Comparison of ENCODE assay signal across 15 mouse cellular contexts in the genomic region with DNA sequence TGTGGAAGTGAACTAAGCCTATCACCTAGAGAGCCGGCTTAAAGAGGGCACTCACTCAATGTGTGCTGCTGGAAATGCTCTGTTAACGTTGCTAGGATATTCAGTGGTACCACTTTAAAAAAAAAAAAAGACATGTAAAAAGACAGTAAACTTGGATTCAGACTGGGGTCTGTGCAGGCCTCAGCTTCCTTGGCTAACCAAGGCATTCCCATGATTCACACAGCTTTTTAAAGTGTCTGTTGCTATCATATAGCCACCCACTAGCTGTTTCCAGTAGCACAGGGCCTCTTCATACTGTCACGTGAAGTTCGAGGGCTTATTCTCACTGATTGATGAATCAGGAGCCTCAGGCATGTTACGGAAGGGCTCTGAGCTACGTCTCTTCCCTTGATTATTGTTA. TPM values are rescaled to one million over a fixed set of nuclear protein-coding genes. Genes with fewer than 3 reads are reported as not detected.
DNase-seq lines count a peak whose midpoint lies in the region; ATAC-seq and TF ChIP-seq lines count a peak whose summit lies in the region.
"Had no signal": no experiment of that assay in that cellular context is flagged by ENCODE, and none has a peak within 500 bp of the region (broad histone marks: within the 10 kb centered on the region; RNA-seq: fewer than 3 reads in every experiment).

No protein-coding gene starts in this region.

- H3K9me3 ChIP-seq in lung, embryonic 15.5 days: no peaks in the 10 kb centered on the region
- H3K9me3 ChIP-seq in embryonic facial prominence, embryonic 15.5 days (replicated peaks): no peaks in the 10 kb centered on the region
- H3K9me3 ChIP-seq: hindbrain, embryonic 10.5 days had no signal

- no peak for DNase-seq in frontal cortex, adult 2 months (ENCODE audit: extremely low spot score in 1 of 2, low spot score in 1 of 2)
- DNase-seq in lung, adult 18-20 months: no peak
- DNase-seq in cerebellum, postnatal 4 days (ENCODE audit: low spot score in 2 of 2): no peak
- no peak for DNase-seq in ovary, postnatal 14 days (ENCODE audit: low spot score)
- DNase-seq: right cerebral cortex, adult 18-20 months; spleen, adult 18-20 months; thymus, adult 18-20 months had no signal

- 28% methylated on average over 6 of the region's 6 CpGs for WGBS in lung, embryonic 15.5 days
- WGBS in embryonic facial prominence, embryonic 15.5 days: 40% methylated on average over 6 of the region's 6 CpGs
- 51% methylated on average over 6 of the region's 6 CpGs for WGBS in olfactory bulb, adult 2 months

- no peaks in the 10 kb centered on the region for H3K36me3 ChIP-seq in lung, embryonic 15.5 days
- H3K36me3 ChIP-seq in embryonic facial prominence, embryonic 15.5 days: no peaks in the 10 kb centered on the region
- H3K36me3 ChIP-seq: hindbrain, embryonic 10.5 days had no signal

- peaks cover 74% of the 10 kb centered on the region for H3K4me1 ChIP-seq in lung, embryonic 15.5 days
- peaks cover 68% of the 10 kb centered on the region for H3K4me1 ChIP-seq in embryonic facial prominence, embryonic 15.5 days
- peaks cover 38% of the 10 kb centered on the region for H3K4me1 ChIP-seq in olfactory bulb, adult 2 months (ENCODE audit: control insufficient read depth, insufficient read depth, low read length)

- no peak overlapping the region for H3K4me2 ChIP-seq in lung, embryonic 15.5 days
- no peak overlapping the region for H3K4me2 ChIP-seq in embryonic facial prominence, embryonic 15.5 days (replicated peaks)
- H3K4me2 ChIP-seq: midbrain, embryonic 11.5 days had no signal

- TF ChIP-seq POLR2A in olfactory bulb, adult 2 months (IDR thresholded peaks at IDR 0.05; ENCODE audit: insufficient read depth, low read depth, low read length): no peak

- H3K27me3 ChIP-seq in lung, embryonic 15.5 days: no peaks in the 10 kb centered on the region
- no peaks in the 10 kb centered on the region for H3K27me3 ChIP-seq in embryonic facial prominence, embryonic 15.5 days

- ATAC-seq in frontal cortex, adult (ENCODE audit: low TSS enrichment): 0 out of 2 replicates have a peak, but pooled peaks have one; percentile 18
- no peak; the same call in 1 of the 2 replicates for ATAC-seq in lung, embryonic 15.5 days (ENCODE audit: borderline replicate concordance, extremely low read depth, low FRiP score, low TSS enrichment)
- ATAC-seq in embryonic facial prominence, embryonic 15.5 days (ENCODE audit: insufficient number of reproducible peaks, low FRiP score, low TSS enrichment, low read depth): no peak
- ATAC-seq: inflammation-experienced regulatory T-cells, adult 6 months had no signal

- no peak overlapping the region for H3K4me3 ChIP-seq in lung, embryonic 15.5 days
- no peak overlapping the region for H3K4me3 ChIP-seq in embryonic facial prominence, embryonic 15.5 days (replicated peaks)
- no peak overlapping the region for H3K4me3 ChIP-seq in olfactory bulb, adult 2 months (ENCODE audit: insufficient read depth, low read depth, low read length)
- H3K4me3 ChIP-seq: hindbrain, embryonic 10.5 days; myocyte had no signal

- no peak for TF ChIP-seq CTCF in olfactory bulb, adult 2 months (IDR thresholded peaks at IDR 0.05; ENCODE audit: insufficient read depth, low read depth, low read length)

- H3K27ac ChIP-seq in lung, embryonic 15.5 days: peak overlapping the region; percentile 90
- H3K27ac ChIP-seq in embryonic facial prominence, embryonic 15.5 days (replicated peaks): peak overlapping the region; percentile 85
- H3K27ac ChIP-seq in olfactory bulb, adult 2 months (ENCODE audit: insufficient read depth, low read depth, low read length): 0 out of 2 replicates have a peak overlapping the region, but pooled peaks have one; percentile 17

- H3K9ac ChIP-seq in lung, embryonic 15.5 days: no peak overlapping the region
- no peak overlapping the region for H3K9ac ChIP-seq in embryonic facial prominence, embryonic 15.5 days

RNA-seq across cellular contexts. Expression of a gene that starts 30.0 kb away (rescaled TPM):
- 36.4 and 41.8 TPM in 2 replicates for polyA plus RNA-seq in frontal cortex, adult 2 months (2012; rRNA removed)
- polyA plus RNA-seq in lung, embryonic 15.5 days (2015; fragmentation: Nextera tagmentation; extraction: Ambion mirVana): 110 and 116 TPM in 2 replicates
- polyA plus RNA-seq in embryonic facial prominence, embryonic 15.5 days (2015; fragmentation: Nextera tagmentation; extraction: Ambion mirVana): 144 and 152 TPM in 2 replicates
- polyA plus RNA-seq in olfactory bulb, adult 2 months (2012; ENCODE audit: insufficient read depth, insufficient read length, low replicate concordance, missing spikeins): not detected in 2 replicates

Comparison
In these comparisons a context has a peak if more than half of its experiments do, and no peak if none do; other contexts are left out.
1. H3K27ac ChIP-seq: peak in every context shown above with its lines; median percentile 90 in lung, embryonic 15.5 days; 85 in embryonic facial prominence, embryonic 15.5 days; 17 in olfactory bulb, adult 2 months.